Mouse (Mus musculus) midbrain, embryonic 15.5 days (tissue): Measurements from ENCODE around the gene Pkp4. TPM values are rescaled to one million over a fixed set of nuclear protein-coding genes. Genes with fewer than 3 reads are reported as not detected.

Experiments used
- ATAC-seq: fragments of 200-750 bp; cut with Nextera tagmentation; replicated peaks from 2 replicates; pipeline ENCODE4 v1.8.0; 2017; ENCODE audit warnings: moderate TSS enrichment
- H3K27ac ChIP-seq: fragments of 300-500 bp; sonication (generic); 2 replicates; pipeline ENCODE4 v1.5.1; 2015; ENCODE audit warnings: mild to moderate bottlenecking, inconsistent platforms
- H3K27me3 ChIP-seq: fragments of 300-500 bp; sonication (generic); replicated peaks from 2 replicates; pipeline ENCODE4 v1.6.1; 2015; ENCODE audit warnings: inconsistent platforms
- H3K36me3 ChIP-seq: fragments of 300-500 bp; sonication (generic); replicated peaks from 2 replicates; pipeline ENCODE4 v1.6.1; 2015; ENCODE audit warnings: inconsistent platforms
- H3K4me1 ChIP-seq: fragments of 300-500 bp; sonication (generic); 2 replicates; pipeline ENCODE4 v1.6.1; 2015; ENCODE audit warnings: inconsistent platforms
- H3K4me2 ChIP-seq: fragments of 300-500 bp; sonication (generic); 2 replicates; pipeline ENCODE4 v1.6.1; 2015; ENCODE audit warnings: inconsistent platforms, mild to moderate bottlenecking, moderate library complexity
- H3K4me3 ChIP-seq: fragments of 300-500 bp; sonication (generic); 2 replicates; pipeline ENCODE4 v1.5.1; 2015; ENCODE audit warnings: mild to moderate bottlenecking, inconsistent platforms
- H3K9ac ChIP-seq: fragments of 300-500 bp; sonication (generic); 2 replicates; pipeline ENCODE4 v1.6.1; 2015; ENCODE audit warnings: mild to moderate bottlenecking, inconsistent platforms
- H3K9me3 ChIP-seq: fragments of 300-500 bp; sonication (generic); 2 replicates; pipeline ENCODE4 v1.6.1; 2016; ENCODE audit warnings: inconsistent platforms
- WGBS: fragments of 180-500 bp; shearing (Covaris S2); methylation state at CpG from one replicate; pipeline ENCODE4 v1.1.7; 2015; ENCODE audit warnings: mixed read lengths; 5-methylcytosine and 5-hydroxymethylcytosine counted together
- polyA plus RNA-seq: library from polyadenylated mRNA; unstranded; fragments of >200 nt; fragmentation: Nextera tagmentation; extraction: Ambion mirVana; gene quantifications from 2 replicates; pipeline ENCODE4 v1.2.1, GENCODE M21; 2015

Pkp4 gene
- polyA plus RNA-seq, 1 experiment from 2014 or later, result 24.8 TPM

DNA sequence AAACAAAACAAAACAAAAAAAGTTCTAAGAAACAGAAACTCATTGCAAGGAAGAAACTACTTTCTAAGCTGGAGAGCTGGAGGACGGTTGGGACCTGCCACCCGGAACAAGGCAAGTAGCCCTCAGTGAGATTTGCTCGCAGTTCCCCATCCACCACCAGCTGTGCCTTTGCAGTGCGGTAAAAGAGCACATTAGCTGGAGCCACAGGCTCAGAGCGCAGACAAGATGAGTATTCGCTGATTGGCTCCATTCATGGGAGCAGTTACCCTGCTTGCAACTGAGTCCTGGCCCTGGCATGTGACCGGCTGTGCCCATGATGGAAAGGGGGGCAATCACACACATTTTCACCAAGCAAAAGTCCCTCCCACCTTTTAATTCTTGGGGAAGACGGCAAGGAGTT is 127.0 kb downstream of the Pkp4 start:
- no peak overlapping the region for H3K27ac ChIP-seq
- ATAC-seq, result 0 out of 2 replicates have a peak, but pooled peaks have one; percentile 49

DNA sequence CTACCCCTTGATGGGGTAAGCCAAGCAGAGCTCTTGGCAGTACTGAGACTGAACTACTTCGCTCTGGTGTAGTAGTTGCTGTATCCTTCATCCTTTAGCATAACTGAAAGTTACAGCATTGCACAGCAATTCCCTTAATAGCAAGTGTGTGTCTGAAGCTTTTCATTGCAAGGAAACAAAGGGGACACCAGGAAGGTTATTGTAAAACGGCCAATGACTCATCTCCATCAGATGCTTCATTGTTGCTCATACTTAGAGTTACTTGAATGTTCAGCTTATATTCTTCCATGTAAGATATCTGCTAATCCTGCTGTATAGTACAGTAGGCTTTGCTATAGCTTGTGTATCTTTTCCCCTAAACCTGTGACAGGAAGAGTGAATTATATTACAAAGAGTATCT is 128.8 kb downstream of the Pkp4 start:
- Histone ChIP-seq H3K27ac (no peak overlapping the region), H3K9me3 (no peaks in the 10 kb centered on the region), H3K36me3 (no peaks in the 10 kb centered on the region), H3K4me1 (no peaks in the 10 kb centered on the region), H3K9ac (no peak overlapping the region), H3K4me3 (no peak overlapping the region), H3K4me2 (no peak overlapping the region), H3K27me3 (no peaks in the 10 kb centered on the region)
- 84% methylated on average over 2 of the region's 2 CpGs for WGBS
- no peak for ATAC-seq

More for the DNA sequence above, 127.0 kb downstream of the Pkp4 start:
- H3K36me3 ChIP-seq, result no peaks in the 10 kb centered on the region
- H3K9me3 ChIP-seq, result no peaks in the 10 kb centered on the region
- H3K9ac ChIP-seq, result no peak overlapping the region
- no peak overlapping the region for H3K4me2 ChIP-seq
- H3K27me3 ChIP-seq, result no peaks in the 10 kb centered on the region
- H3K4me3 ChIP-seq, result no peak overlapping the region
- WGBS, result 71% methylated on average over 8 of the region's 8 CpGs
- no peaks in the 10 kb centered on the region for H3K4me1 ChIP-seq

DNA sequence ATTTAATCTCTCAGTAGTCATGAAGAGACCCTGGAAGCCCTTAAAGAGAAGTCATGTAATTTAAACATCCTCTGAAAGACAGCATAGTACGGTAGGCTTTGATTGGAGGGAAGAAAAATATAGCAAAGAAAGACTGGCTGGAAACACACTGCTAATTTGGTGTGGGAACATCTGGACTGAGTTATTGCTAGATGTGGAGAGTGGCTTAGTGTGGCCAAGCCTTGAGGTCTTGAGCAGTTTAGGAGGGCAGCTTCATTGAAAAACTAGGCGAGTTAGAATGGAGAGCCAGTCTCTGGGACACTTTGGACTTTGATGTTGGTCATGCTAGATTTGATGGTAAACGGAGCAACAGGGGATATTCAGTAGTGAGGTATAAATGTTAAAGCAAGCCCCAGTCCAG is 129.7 kb downstream of the Pkp4 start:
- Histone ChIP-seq H3K9me3 (no peaks in the 10 kb centered on the region), H3K9ac (no peak overlapping the region), H3K4me3 (no peak overlapping the region), H3K27me3 (no peaks in the 10 kb centered on the region), H3K4me1 (no peaks in the 10 kb centered on the region), H3K27ac (no peak overlapping the region), H3K4me2 (no peak overlapping the region), H3K36me3 (no peaks in the 10 kb centered on the region)
- ATAC-seq, result no peak
- 81% methylated on average over 3 of the region's 3 CpGs for WGBS

DNA sequence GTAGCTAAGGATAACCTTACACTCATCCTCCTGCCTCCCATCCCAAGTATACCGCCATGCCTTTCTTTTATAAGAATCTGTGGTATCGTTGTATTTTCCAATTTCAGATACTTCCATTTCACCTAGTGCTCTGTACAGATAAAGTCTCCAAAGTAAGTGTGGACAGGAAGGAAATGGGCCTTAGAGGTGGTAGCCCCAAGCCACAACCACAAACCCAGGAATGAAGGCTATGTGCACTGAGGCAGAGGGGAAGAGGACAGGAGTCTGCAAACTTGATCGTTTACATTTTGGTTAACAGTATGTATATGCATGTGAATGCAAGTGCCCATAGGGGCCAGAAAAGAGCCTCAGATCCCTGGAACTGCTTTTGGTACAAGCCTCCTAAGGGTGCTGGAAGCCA is 139.2 kb downstream of the Pkp4 start:
- Histone ChIP-seq H3K4me3 (no peak overlapping the region), H3K4me1 (peaks cover 22% of the 10 kb centered on the region), H3K27me3 (no peaks in the 10 kb centered on the region), H3K9me3 (no peaks in the 10 kb centered on the region), H3K4me2 (no peak overlapping the region), H3K36me3 (no peaks in the 10 kb centered on the region), H3K9ac (no peak overlapping the region), H3K27ac (no peak overlapping the region)
- 95% methylated on average over 3 of the region's 3 CpGs for WGBS
- no peak for ATAC-seq

DNA sequence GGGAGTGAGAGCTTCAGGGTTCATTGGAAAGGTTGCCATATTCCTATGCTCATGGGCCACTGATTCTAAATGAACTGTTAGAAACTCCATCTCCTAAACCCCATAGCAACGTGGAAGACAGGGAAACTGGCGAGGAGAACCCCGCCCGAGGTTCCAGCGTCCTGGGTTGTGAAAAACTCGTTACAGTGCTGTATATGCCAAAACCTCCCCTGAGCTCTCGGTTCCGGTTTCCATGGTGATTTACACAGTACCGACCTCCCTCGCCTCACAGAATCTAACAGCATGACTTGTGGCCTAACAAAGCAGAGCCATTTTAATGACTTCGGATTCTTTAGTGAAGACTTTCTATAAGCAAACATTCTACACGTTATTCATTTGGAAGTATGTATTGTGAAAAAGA is 141.0 kb downstream of the Pkp4 start:
- Histone ChIP-seq H3K4me1 (peaks cover 22% of the 10 kb centered on the region), H3K4me2 (no peak overlapping the region; the same call in 1 of the 2 replicates), H3K27ac (0 out of 2 replicates have a peak overlapping the region, but pooled peaks have one; percentile 8), H3K36me3 (no peaks in the 10 kb centered on the region), H3K27me3 (no peaks in the 10 kb centered on the region), H3K4me3 (no peak overlapping the region), H3K9me3 (no peaks in the 10 kb centered on the region), H3K9ac (no peak overlapping the region)
- 14% methylated on average over 12 of the region's 12 CpGs for WGBS
- peak; percentile 87 for ATAC-seq

DNA sequence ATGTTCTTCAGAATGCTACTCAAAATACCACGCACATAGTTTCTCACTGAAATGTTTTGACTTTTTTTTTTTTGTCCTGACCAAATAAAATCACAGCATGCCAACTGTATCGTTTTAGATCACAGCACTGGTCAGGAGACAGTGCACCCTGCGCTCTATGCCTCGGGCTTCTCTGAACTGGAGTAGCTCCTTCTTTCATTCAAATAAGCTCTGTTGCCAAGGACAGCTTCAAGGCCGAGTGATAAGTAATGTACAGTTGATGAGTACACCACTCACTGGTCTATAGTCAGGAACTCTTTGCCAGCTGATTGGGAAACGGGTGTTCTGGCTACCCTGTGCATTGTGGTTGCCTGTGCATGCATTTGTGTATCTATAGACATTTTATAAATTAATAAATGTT is 141.8 kb downstream of the Pkp4 start:
- H3K4me2 ChIP-seq, result no peak overlapping the region
- WGBS, result 47% methylated on average over 6 of the region's 6 CpGs
- peak; percentile 55; the same call in 1 of the 2 replicates for ATAC-seq
- no peaks in the 10 kb centered on the region for H3K27me3 ChIP-seq
- H3K9me3 ChIP-seq, result no peaks in the 10 kb centered on the region
- 0 out of 2 replicates have a peak, but pooled peaks cover 3% of the 10 kb centered on the region for H3K36me3 ChIP-seq
- peak overlapping the region; percentile 47 for H3K27ac ChIP-seq
- no peak overlapping the region for H3K4me3 ChIP-seq
- H3K4me1 ChIP-seq, result peaks cover 22% of the 10 kb centered on the region
- H3K9ac ChIP-seq, result no peak overlapping the region

DNA sequence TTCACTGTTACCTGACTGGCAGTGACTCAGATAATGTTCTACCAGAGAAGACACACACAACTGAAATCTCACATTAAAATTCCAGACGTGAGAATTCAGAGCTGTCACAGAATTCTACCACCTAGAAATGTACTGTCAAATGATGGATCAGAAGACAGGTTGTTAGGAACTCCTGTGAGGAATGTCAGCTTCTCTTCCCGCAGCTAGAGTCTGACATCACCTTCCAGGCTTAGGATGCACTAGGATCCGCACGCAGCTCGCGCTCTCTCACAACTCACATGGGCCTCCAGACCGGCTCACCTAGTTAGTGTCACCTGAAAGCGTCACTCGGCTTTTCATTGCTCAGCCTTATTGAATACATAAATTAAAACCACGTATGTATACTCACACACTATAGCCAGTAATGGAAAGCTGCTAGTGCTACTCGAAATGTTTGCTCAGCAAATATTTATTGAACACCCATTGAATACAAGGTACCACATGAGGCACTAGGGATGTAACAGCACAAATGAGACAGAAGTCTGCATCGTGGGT is 142.9 kb downstream of the Pkp4 start:
- Histone ChIP-seq H3K9ac (no peak overlapping the region), H3K36me3 (peaks cover 3% of the 10 kb centered on the region; the same call in 1 of the 2 replicates), H3K4me1 (peaks cover 22% of the 10 kb centered on the region), H3K27me3 (no peaks in the 10 kb centered on the region), H3K4me3 (no peak overlapping the region), H3K9me3 (no peaks in the 10 kb centered on the region), H3K4me2 (no peak overlapping the region), H3K27ac (no peak overlapping the region)
- ATAC-seq, result peak; percentile 49; the same call in 1 of the 2 replicates
- WGBS, result 81% methylated on average over 12 of the region's 12 CpGs

DNA sequence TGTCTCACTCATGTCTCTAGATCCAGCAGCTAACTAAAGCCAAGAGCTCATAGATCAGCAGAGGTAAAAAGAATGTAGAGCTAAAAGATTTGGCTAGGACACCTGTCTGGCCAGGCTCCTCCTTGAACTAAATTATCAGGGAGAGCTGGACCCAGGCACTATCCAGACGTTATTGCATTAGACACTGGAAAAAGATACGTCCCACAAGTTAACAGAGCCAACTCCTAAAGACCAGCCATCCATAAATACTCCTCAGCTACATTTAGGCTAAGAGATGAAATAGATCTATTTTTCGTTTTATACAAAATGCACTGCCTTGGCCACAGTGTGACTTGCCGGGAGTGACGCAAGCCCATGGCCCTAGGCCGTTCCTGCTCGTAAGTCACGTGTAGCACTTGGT is 146.7 kb downstream of the Pkp4 start:
- WGBS, result 93% methylated on average over 8 of the region's 8 CpGs

DNA sequence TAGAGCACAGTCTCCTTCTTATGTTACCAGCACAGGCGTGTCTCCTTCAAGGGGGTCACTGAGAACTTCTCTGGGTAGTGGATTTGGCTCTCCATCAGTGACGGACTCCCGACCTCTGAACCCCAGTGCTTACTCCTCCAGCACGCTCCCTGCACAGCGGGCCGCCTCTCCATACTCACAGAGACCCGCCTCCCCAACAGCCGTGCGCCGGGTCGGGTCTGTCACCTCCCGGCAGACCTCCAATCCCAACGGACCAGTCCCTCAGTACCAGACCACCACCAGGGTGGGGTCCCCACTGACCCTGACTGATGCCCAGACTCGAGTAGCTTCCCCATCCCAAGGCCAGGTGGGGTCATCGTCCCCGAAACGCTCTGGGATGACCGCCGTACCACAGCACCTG is 147.4 kb downstream of the Pkp4 start:
- Histone ChIP-seq H3K27ac (no peak overlapping the region), H3K4me1 (peaks cover 6% of the 10 kb centered on the region), H3K27me3 (no peaks in the 10 kb centered on the region), H3K9me3 (no peaks in the 10 kb centered on the region), H3K4me2 (no peak overlapping the region), H3K4me3 (no peak overlapping the region), H3K36me3 (peaks cover 3% of the 10 kb centered on the region; the same call in 1 of the 2 replicates), H3K9ac (no peak overlapping the region)
- no peak for ATAC-seq
- WGBS, result 95% methylated on average over 19 of the region's 19 CpGs

More for the DNA sequence above, 146.7 kb downstream of the Pkp4 start:
- ATAC-seq, result no peak
- Histone ChIP-seq H3K4me3 (no peak overlapping the region), H3K9ac (no peak overlapping the region), H3K9me3 (no peaks in the 10 kb centered on the region), H3K36me3 (peaks cover 3% of the 10 kb centered on the region; the same call in 1 of the 2 replicates), H3K4me1 (peaks cover 13% of the 10 kb centered on the region), H3K27me3 (no peaks in the 10 kb centered on the region), H3K27ac (no peak overlapping the region), H3K4me2 (no peak overlapping the region)

DNA sequence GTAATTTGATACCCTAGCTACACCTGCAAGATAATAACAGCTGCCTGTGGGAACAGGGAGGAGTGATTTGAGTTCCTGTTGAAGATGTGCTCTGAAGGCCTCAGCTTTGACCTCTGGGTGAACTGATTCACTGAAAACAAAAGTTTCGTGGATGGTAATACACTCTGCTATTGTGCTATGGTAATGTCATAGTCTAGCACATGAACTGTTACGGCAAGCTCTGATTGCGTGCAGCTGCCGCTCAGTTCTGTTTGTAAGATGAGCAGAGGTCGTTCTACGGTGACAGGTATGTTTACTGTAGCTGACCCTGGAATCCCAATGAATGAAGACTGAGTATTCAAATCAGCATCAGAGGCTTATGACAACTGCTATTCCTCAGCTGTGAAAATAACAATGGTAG is 152.6 kb downstream of the Pkp4 start:
- Histone ChIP-seq H3K4me3 (no peak overlapping the region), H3K9me3 (no peaks in the 10 kb centered on the region), H3K27ac (no peak overlapping the region), H3K4me1 (peaks cover 9% of the 10 kb centered on the region), H3K27me3 (no peaks in the 10 kb centered on the region), H3K4me2 (no peak overlapping the region), H3K9ac (no peak overlapping the region), H3K36me3 (peaks cover 2% of the 10 kb centered on the region)
- ATAC-seq, result no peak
- 70% methylated on average over 6 of the region's 6 CpGs for WGBS

DNA sequence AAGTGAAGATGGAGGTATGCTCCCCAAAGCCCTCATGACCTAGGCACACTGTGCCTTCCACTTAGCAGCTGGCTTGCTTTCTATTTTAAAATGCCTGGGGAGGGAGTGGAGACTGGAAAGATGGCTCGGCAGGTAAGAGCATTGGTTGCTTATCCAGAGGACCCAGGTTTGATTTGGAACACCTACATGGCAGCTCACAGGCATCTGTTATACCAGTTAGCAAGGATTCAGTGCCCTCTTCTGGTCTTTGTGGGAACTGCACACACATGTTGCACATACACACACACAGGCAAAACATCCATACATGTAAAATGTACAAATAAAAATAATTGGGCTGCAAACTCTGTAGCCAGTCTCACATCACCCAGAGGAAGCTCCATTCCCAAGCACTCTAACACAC is 158.0 kb downstream of the Pkp4 start:
- ATAC-seq, result no peak
- Histone ChIP-seq H3K4me2 (no peak overlapping the region), H3K4me3 (no peak overlapping the region), H3K27ac (no peak overlapping the region), H3K27me3 (no peaks in the 10 kb centered on the region), H3K4me1 (peaks cover 4% of the 10 kb centered on the region), H3K36me3 (peaks cover 26% of the 10 kb centered on the region), H3K9ac (no peak overlapping the region), H3K9me3 (peaks cover 8% of the 10 kb centered on the region; the same call in 1 of the 2 replicates)
- 100% methylated on average over 1 of the region's 1 CpGs for WGBS

DNA sequence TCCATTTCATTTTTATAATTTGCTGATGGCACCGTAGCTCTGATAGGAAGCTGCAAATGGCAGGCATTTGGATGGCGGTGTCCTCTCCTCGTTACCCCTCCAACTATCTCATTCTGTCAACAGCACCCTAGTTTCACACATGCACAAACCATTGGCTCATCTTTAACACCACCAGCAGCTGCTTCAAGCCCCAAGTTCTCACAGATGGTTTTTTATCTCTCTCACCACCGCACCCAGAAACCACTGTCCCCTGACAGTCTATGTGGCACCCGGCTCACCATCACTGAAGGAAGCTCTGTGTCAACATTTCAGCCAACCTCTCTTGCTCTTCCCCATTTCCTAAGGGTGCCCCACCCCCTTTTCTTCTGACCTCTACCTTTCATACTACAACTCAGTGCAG is 167.3 kb downstream of the Pkp4 start:
- no peak for ATAC-seq
- Histone ChIP-seq H3K9me3 (no peaks in the 10 kb centered on the region), H3K9ac (no peak overlapping the region), H3K36me3 (no peaks in the 10 kb centered on the region), H3K4me2 (no peak overlapping the region), H3K27me3 (no peaks in the 10 kb centered on the region), H3K4me3 (no peak overlapping the region), H3K4me1 (no peaks in the 10 kb centered on the region), H3K27ac (no peak overlapping the region)
- 91% methylated on average over 5 of the region's 5 CpGs for WGBS

DNA sequence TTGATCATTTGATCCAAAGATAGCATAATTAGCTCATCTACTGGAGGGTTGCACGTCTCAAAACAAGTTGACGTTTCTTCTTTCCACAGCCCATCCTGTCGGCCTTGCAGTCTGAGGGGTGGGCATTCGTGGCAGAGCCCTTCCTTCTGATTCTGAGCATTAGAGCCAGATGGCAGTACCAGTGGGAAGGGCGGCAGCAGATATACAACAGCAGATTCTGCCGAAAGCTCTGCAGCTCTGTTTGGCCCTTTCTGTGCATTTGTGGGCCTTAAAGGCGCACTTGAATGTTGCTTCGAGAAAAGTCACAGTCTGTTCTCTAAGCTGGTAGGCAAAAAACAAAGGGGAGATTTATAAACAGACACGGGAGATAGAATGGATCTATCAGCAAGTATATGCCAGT is 170.4 kb downstream of the Pkp4 start:
- H3K27me3 ChIP-seq, result no peaks in the 10 kb centered on the region
- H3K4me1 ChIP-seq, result no peaks in the 10 kb centered on the region
- no peak overlapping the region for H3K4me3 ChIP-seq
- H3K27ac ChIP-seq, result no peak overlapping the region
- H3K9me3 ChIP-seq, result no peaks in the 10 kb centered on the region
- H3K4me2 ChIP-seq, result no peak overlapping the region
- no peak for ATAC-seq
- WGBS, result 91% methylated on average over 9 of the region's 9 CpGs
- no peak overlapping the region for H3K9ac ChIP-seq
- no peaks in the 10 kb centered on the region for H3K36me3 ChIP-seq
